Mouse (Mus musculus): ENCODE data around the gene 1190007I07Rik. TPM values are rescaled to one million over a fixed set of nuclear protein-coding genes. Genes with fewer than 3 reads are reported as not detected.
"Not testable (repeated sequence)": the region's sequence is repeated elsewhere in the genome, so short reads cannot be mapped to it uniquely, and the experiment has no call there.

The 1190007I07Rik gene
- polyA plus RNA-seq, 1 experiment from 2014 or later: 35.4 TPM

- WGBS: 24% methylated on average over 9 of the region's 9 CpGs
- Histone ChIP-seq H3K27me3 (replicated peaks) (no peaks in the 10 kb centered on the region), H3K27ac (replicated peaks) (0 out of 2 replicates have a peak overlapping the region, but pooled peaks have one; percentile 81), H3K36me3 (peaks cover 17% of the 10 kb centered on the region; the same call in 1 of the 2 replicates), H3K9ac (peak overlapping the region; percentile 85), H3K4me3 (peak overlapping the region; percentile 83), H3K9me3 (no peaks in the 10 kb centered on the region), H3K4me2 (peak overlapping the region; percentile 78), H3K4me1 (peaks cover 9% of the 10 kb centered on the region)
- no peak for ATAC-seq (ENCODE audit: extremely low read depth, insufficient number of reproducible peaks, low FRiP score, low TSS enrichment)
These were observed 793 bp downstream of the 1190007I07Rik start for GRCm38 (mm10) chr10:82622235-82622634.

GRCm38 (mm10) chr10:82594421-82594820 lies 28.6 kb downstream of the 1190007I07Rik start:
- H3K4me3 ChIP-seq; ATAC-seq (ENCODE audit: extremely low read depth, insufficient number of reproducible peaks, low FRiP score, low TSS enrichment); H3K9me3 ChIP-seq; H3K27me3 ChIP-seq (replicated peaks); H3K36me3 ChIP-seq; H3K9ac ChIP-seq; H3K4me1 ChIP-seq; H3K4me2 ChIP-seq; H3K27ac ChIP-seq (replicated peaks): not testable (repeated sequence)
- 61% methylated on average over 4 of the region's 4 CpGs for WGBS

GRCm38 (mm10) chr10:82589673-82590072 lies 33.4 kb downstream of the 1190007I07Rik start:
- ATAC-seq (ENCODE audit: extremely low read depth, insufficient number of reproducible peaks, low FRiP score, low TSS enrichment); H3K9me3 ChIP-seq; H3K9ac ChIP-seq; H3K4me3 ChIP-seq; H3K36me3 ChIP-seq; H3K4me2 ChIP-seq; H3K27me3 ChIP-seq (replicated peaks); H3K4me1 ChIP-seq; H3K27ac ChIP-seq (replicated peaks): not testable (repeated sequence)
- WGBS: 72% methylated on average over 9 of the region's 9 CpGs

- not testable (repeated sequence) for H3K9ac ChIP-seq; H3K9me3 ChIP-seq; ATAC-seq (ENCODE audit: extremely low read depth, insufficient number of reproducible peaks, low FRiP score, low TSS enrichment); H3K36me3 ChIP-seq; H3K27ac ChIP-seq (replicated peaks); H3K4me1 ChIP-seq; H3K4me2 ChIP-seq; H3K4me3 ChIP-seq; H3K27me3 ChIP-seq (replicated peaks)
- 92% methylated on average over 11 of the region's 11 CpGs for WGBS
These were observed 51.9 kb downstream of the 1190007I07Rik start for GRCm38 (mm10) chr10:82571091-82571490.

Other genes with a start within 250 kb of the 1190007I07Rik start
- gene Gm1553, start 130.6 kb downstream of the 1190007I07Rik start, polyA plus RNA-seq (2015; fragmentation: Nextera tagmentation; extraction: Ambion mirVana): not detected in 2 replicates
- gene Tdg, start 6.6 kb upstream of the 1190007I07Rik start, polyA plus RNA-seq (2015; fragmentation: Nextera tagmentation; extraction: Ambion mirVana): 79.0 and 86.5 TPM in 2 replicates
- gene Glt8d2, start 67.4 kb upstream of the 1190007I07Rik start, polyA plus RNA-seq (2015; fragmentation: Nextera tagmentation; extraction: Ambion mirVana): 1.9 and 2.1 TPM in 2 replicates
- 31.3 and 37.0 TPM in 2 replicates for gene Hcfc2, start 72.9 kb upstream of the 1190007I07Rik start, polyA plus RNA-seq (2015; fragmentation: Nextera tagmentation; extraction: Ambion mirVana)
- gene Nfyb, start 140.9 kb upstream of the 1190007I07Rik start, polyA plus RNA-seq (2015; fragmentation: Nextera tagmentation; extraction: Ambion mirVana): 20.9 and 24.7 TPM in 2 replicates
- 64.9 and 65.3 TPM in 2 replicates for gene Txnrd1, start 210.7 kb upstream of the 1190007I07Rik start, polyA plus RNA-seq (2015; fragmentation: Nextera tagmentation; extraction: Ambion mirVana)
- 0.22 and 0.36 TPM in 2 replicates for gene Eid3, start 243.4 kb upstream of the 1190007I07Rik start, polyA plus RNA-seq (2015; fragmentation: Nextera tagmentation; extraction: Ambion mirVana)

All from heart, embryonic 13.5 days (tissue).